Mouse (Mus musculus) liver, adult 2 months (tissue): ENCODE results near the gene Plekhg2. TPM values are rescaled to one million over a fixed set of nuclear protein-coding genes. Genes with fewer than 3 reads are reported as not detected.

Source experiments
- DNase-seq: peaks from one replicate; pipeline ENCODE4 v3.0.0-alpha.2; 2011; ENCODE audit warnings: low read depth, low spot score; ENCODE audit errors: extremely low read depth
- H3K27ac ChIP-seq: fragments of 200-500 bp; replicated peaks from 2 replicates; pipeline ENCODE4 v1.5.1; 2012; ENCODE audit warnings: low read depth, mild to moderate bottlenecking, control low read depth, inconsistent platforms, low read length; ENCODE audit not compliant: insufficient read depth
- H3K27me3 ChIP-seq: fragments of 200-500 bp; 2 replicates; pipeline ENCODE4 v1.6.1; 2012; ENCODE audit warnings: mild to moderate bottlenecking, moderate library complexity, low read length, inconsistent platforms; ENCODE audit not compliant: control insufficient read depth, insufficient read depth
- H3K36me3 ChIP-seq: fragments of 200-500 bp; 2 replicates; pipeline ENCODE4 v1.6.1; 2012; ENCODE audit warnings: low read length, inconsistent platforms; ENCODE audit not compliant: control insufficient read depth, insufficient read depth
- H3K4me1 ChIP-seq: fragments of 200-500 bp; 2 replicates; pipeline ENCODE4 v1.6.1; 2011; ENCODE audit warnings: low read length; ENCODE audit not compliant: control insufficient read depth, insufficient read depth
- H3K4me3 ChIP-seq: fragments of 200-500 bp; 2 replicates; pipeline ENCODE4 v1.5.1; 2011; ENCODE audit warnings: low read depth, mild to moderate bottlenecking, control low read depth, low read length, moderate library complexity; ENCODE audit not compliant: insufficient read depth
- H3K79me2 ChIP-seq: fragments of 200-500 bp; 2 replicates; pipeline ENCODE4 v1.6.1; 2012; ENCODE audit warnings: inconsistent platforms, mild to moderate bottlenecking, low read length, moderate library complexity; ENCODE audit not compliant: control insufficient read depth, insufficient read depth
- H3K9ac ChIP-seq: fragments of 200-500 bp; 2 replicates; pipeline ENCODE4 v1.6.1; 2012; ENCODE audit warnings: low read depth, mild to moderate bottlenecking, control low read depth, inconsistent platforms, low read length
- CTCF ChIP-seq: fragments of 200-500 bp; IDR thresholded peaks from 2 replicates; pipeline ENCODE4 v1.5.1; 2011; ENCODE audit warnings: low read depth, low read length, control low read depth
- POLR2A ChIP-seq: fragments of 200-500 bp; IDR thresholded peaks from 2 replicates; pipeline ENCODE4 v1.6.1; 2011; ENCODE audit warnings: low read length, control low read depth; ENCODE audit not compliant: insufficient read depth; ENCODE audit errors: extremely low read depth
- WGBS: fragments of 180-500 bp; shearing (Covaris S2); methylation state at CpG from one replicate; pipeline ENCODE4 v1.1.7; 2018; 5-methylcytosine and 5-hydroxymethylcytosine counted together
- polyA plus RNA-seq: library from polyadenylated mRNA; depleted of rRNA; stranded (reverse); fragments of >200 nt; gene quantifications from 2 replicates; pipeline ENCODE4 v1.2.3, GENCODE M21; 2012; rRNA removed
- total RNA-seq: library from RNA; depleted of rRNA; stranded (reverse); fragments of >200 nt; gene quantifications from 2 replicates; pipeline ENCODE4 v1.2.3, GENCODE M21; 2014; rRNA removed

Plekhg2 gene
- total and polyA plus RNA-seq, 2 experiments: 0.65 to 3.5 TPM

DNA sequence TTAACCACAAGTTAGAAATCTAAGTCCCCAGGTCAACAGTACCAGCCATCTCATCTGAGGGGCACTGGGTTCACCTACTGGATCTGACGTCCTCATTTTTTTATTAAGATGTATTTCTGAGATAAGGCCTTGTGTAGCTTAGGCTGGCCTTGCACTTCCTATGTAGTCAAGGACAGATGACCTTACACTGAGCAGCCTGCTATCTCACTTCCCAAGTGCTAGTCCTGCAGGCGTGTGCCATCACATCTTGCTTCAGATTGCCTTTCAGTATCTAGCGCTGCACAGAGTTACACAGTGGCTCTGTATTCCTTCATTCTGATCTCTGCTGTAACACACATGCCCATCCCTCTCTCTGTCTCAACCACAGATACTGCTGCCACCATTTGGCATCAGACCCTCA lies 54.4 kb downstream of the Plekhg2 start:
- Histone ChIP-seq H3K4me3 (no peak overlapping the region), H3K79me2 (no peaks in the 10 kb centered on the region), H3K9ac (no peak overlapping the region), H3K36me3 (peaks cover 55% of the 10 kb centered on the region), H3K27ac (no peak overlapping the region), H3K4me1 (no peaks in the 10 kb centered on the region), H3K27me3 (no peaks in the 10 kb centered on the region)
- 89% methylated on average over 3 of the region's 3 CpGs for WGBS
- DNase-seq: no peak
- TF ChIP-seq POLR2A (no peak), CTCF (no peak)

- TF ChIP-seq CTCF: no peak
- 0 out of 2 replicates have a peak, but pooled peaks have one; percentile 19 for TF ChIP-seq POLR2A
- Histone ChIP-seq H3K27me3 (no peaks in the 10 kb centered on the region), H3K36me3 (peaks cover 22% of the 10 kb centered on the region), H3K79me2 (no peaks in the 10 kb centered on the region), H3K4me1 (peaks cover 4% of the 10 kb centered on the region), H3K4me3 (peak within 1 kb of the TSS; percentile 69), H3K27ac (no peak within 1 kb of the TSS), H3K9ac (peak within 1 kb of the TSS; percentile 77)
- under 1% methylated on average over 45 of the region's 45 CpGs for WGBS
- DNase-seq: peak; percentile 90
Observed at GRCm38 (mm10) chr7:28311926-28312543, 60.4 kb downstream of the Plekhg2 start, which contains the start of gene Timm50. Gene Timm50, minus strand, starts transcription at chr7:28312072.

- peaks cover 15% of the 10 kb centered on the region for H3K36me3 ChIP-seq
- peak overlapping the region; percentile 69 for H3K4me3 ChIP-seq
- TF ChIP-seq POLR2A (no peak), CTCF (no peak)
- peak; percentile 14 for DNase-seq
- no peak overlapping the region for H3K27ac ChIP-seq
- H3K4me1 ChIP-seq: peaks cover 4% of the 10 kb centered on the region
- WGBS: 5% methylated on average over 35 of the region's 35 CpGs
- H3K79me2 ChIP-seq: no peaks in the 10 kb centered on the region
- H3K9ac ChIP-seq: peak overlapping the region; percentile 77
- no peaks in the 10 kb centered on the region for H3K27me3 ChIP-seq
Observed at GRCm38 (mm10) chr7:28311151-28311925, 61.1 kb downstream of the Plekhg2 start.

DNA sequence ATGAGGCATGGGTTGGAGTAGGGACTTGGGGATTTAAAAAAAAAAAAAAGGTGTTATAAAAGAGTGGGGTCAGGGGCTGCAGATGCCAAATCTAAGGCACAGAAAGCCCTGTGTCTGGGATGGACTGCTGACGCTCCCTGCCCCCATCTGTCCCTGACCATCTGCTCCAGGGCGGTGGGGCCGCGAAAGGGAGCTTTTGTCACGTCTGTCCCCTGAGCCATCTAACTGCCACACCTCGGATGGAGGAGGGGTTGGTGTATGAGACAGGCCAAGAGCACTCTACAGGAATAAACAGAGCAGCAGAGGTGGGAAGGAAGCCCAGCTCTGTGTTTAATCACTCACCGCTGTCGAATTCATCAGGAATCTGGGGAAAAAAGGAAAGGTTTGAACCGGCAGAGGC lies 62.7 kb downstream of the Plekhg2 start:
- Histone ChIP-seq H3K27me3 (no peaks in the 10 kb centered on the region), H3K9ac (no peak overlapping the region)

More for the DNA sequence above, 62.7 kb downstream of the Plekhg2 start:
- Histone ChIP-seq H3K79me2 (no peaks in the 10 kb centered on the region), H3K27ac (no peak overlapping the region), H3K4me1 (peaks cover 4% of the 10 kb centered on the region), H3K36me3 (peaks cover 6% of the 10 kb centered on the region; the same call in 1 of the 2 replicates), H3K4me3 (no peak overlapping the region)
- TF ChIP-seq POLR2A: no peak
- TF ChIP-seq CTCF: no peak
- DNase-seq: no peak
- WGBS: 87% methylated on average over 9 of the region's 9 CpGs

Other genes with a start within 250 kb of the Plekhg2 start
- gene 9530053A07Rik, start 243.1 kb downstream of the Plekhg2 start, total RNA-seq: not detected in 2 replicates
- not detected in 2 replicates for gene 9530053A07Rik, start 243.1 kb downstream of the Plekhg2 start, polyA plus RNA-seq
- 34.0 and 38.6 TPM in 2 replicates for gene Fbl, start 202.9 kb downstream of the Plekhg2 start, total RNA-seq
- gene Fbl, start 202.9 kb downstream of the Plekhg2 start, polyA plus RNA-seq: 32.7 and 36.0 TPM in 2 replicates
- 7.0 and 9.7 TPM in 2 replicates for gene Dyrk1b, start 193.1 kb downstream of the Plekhg2 start, total RNA-seq
- gene Dyrk1b, start 193.1 kb downstream of the Plekhg2 start, polyA plus RNA-seq: 14.8 and 16.6 TPM in 2 replicates
- gene Eid2, start 104.7 kb downstream of the Plekhg2 start, total RNA-seq: 0.28 and 0.47 TPM in 2 replicates
- gene Eid2, start 104.7 kb downstream of the Plekhg2 start, polyA plus RNA-seq: 0.35 and 0.50 TPM in 2 replicates
- 1.9 and 3.0 TPM in 2 replicates for gene Eid2b, start 94.9 kb downstream of the Plekhg2 start, total RNA-seq
- 3.5 and 3.9 TPM in 2 replicates for gene Eid2b, start 94.9 kb downstream of the Plekhg2 start, polyA plus RNA-seq
- not detected in 2 replicates for gene Selenov, start 81.4 kb downstream of the Plekhg2 start, total RNA-seq
- not detected in 2 replicates for gene Selenov, start 81.4 kb downstream of the Plekhg2 start, polyA plus RNA-seq
- not detected in 2 replicates for gene Dll3, start 70.4 kb downstream of the Plekhg2 start, total RNA-seq
- not detected in 2 replicates for gene Dll3, start 70.4 kb downstream of the Plekhg2 start, polyA plus RNA-seq
- gene Timm50, start 60.5 kb downstream of the Plekhg2 start, total RNA-seq: 22.6 and 24.9 TPM in 2 replicates
- 49.4 and 52.6 TPM in 2 replicates for gene Timm50, start 60.5 kb downstream of the Plekhg2 start, polyA plus RNA-seq
- 15.1 and 20.7 TPM in 2 replicates for gene Supt5, start 33.9 kb downstream of the Plekhg2 start, total RNA-seq
- 52.3 and 67.3 TPM in 2 replicates for gene Supt5, start 33.9 kb downstream of the Plekhg2 start, polyA plus RNA-seq
- 110 and 136 TPM in 2 replicates for gene Rps16, start 21.9 kb downstream of the Plekhg2 start, total RNA-seq
- 471 and 577 TPM in 2 replicates for gene Rps16, start 21.9 kb downstream of the Plekhg2 start, polyA plus RNA-seq
- gene Zfp36, start 7.7 kb upstream of the Plekhg2 start, total RNA-seq: 16.4 and 25.4 TPM in 2 replicates
- gene Zfp36, start 7.7 kb upstream of the Plekhg2 start, polyA plus RNA-seq: 41.1 and 54.3 TPM in 2 replicates
- 13.4 and 17.6 TPM in 2 replicates for gene Med29, start 20.1 kb upstream of the Plekhg2 start, total RNA-seq
- 49.2 and 50.9 TPM in 2 replicates for gene Med29, start 20.1 kb upstream of the Plekhg2 start, polyA plus RNA-seq
- gene Paf1, start 20.4 kb upstream of the Plekhg2 start, total RNA-seq: 16.1 TPM in 2 replicates
- 52.8 and 59.1 TPM in 2 replicates for gene Paf1, start 20.4 kb upstream of the Plekhg2 start, polyA plus RNA-seq
- gene Gmfg, start 64.8 kb upstream of the Plekhg2 start, total RNA-seq: 18.4 and 24.4 TPM in 2 replicates
- gene Gmfg, start 64.8 kb upstream of the Plekhg2 start, polyA plus RNA-seq: 4.0 and 4.6 TPM in 2 replicates
- gene Lrfn1, start 79.4 kb upstream of the Plekhg2 start, total RNA-seq: 0.18 TPM in 1 of 2 replicates, not detected in the other
- gene Lrfn1, start 79.4 kb upstream of the Plekhg2 start, polyA plus RNA-seq: 0.70 and 0.71 TPM in 2 replicates
- not detected in 2 replicates for gene Ifnl2, start 137.9 kb upstream of the Plekhg2 start, total RNA-seq
- not detected in 2 replicates for gene Ifnl2, start 137.9 kb upstream of the Plekhg2 start, polyA plus RNA-seq
- not detected in 2 replicates for gene Ifnl3, start 150.2 kb upstream of the Plekhg2 start, total RNA-seq
- not detected in 2 replicates for gene Ifnl3, start 150.2 kb upstream of the Plekhg2 start, polyA plus RNA-seq
- 8.7 and 16.4 TPM in 2 replicates for gene Sycn, start 168.3 kb upstream of the Plekhg2 start, total RNA-seq
- gene Sycn, start 168.3 kb upstream of the Plekhg2 start, polyA plus RNA-seq: 1.4 and 1.6 TPM in 2 replicates
- gene Nccrp1, start 174.7 kb upstream of the Plekhg2 start, total RNA-seq: not detected in 2 replicates
- 0.05 TPM in 1 of 2 replicates, not detected in the other for gene Nccrp1, start 174.7 kb upstream of the Plekhg2 start, polyA plus RNA-seq
- 4.1 and 6.9 TPM in 2 replicates for gene Samd4b, start 225.5 kb upstream of the Plekhg2 start, total RNA-seq
- gene Samd4b, start 225.5 kb upstream of the Plekhg2 start, polyA plus RNA-seq: 25.7 and 27.0 TPM in 2 replicates
- 4.0 and 7.0 TPM in 2 replicates for gene Pak4, start 225.6 kb upstream of the Plekhg2 start, total RNA-seq
- gene Pak4, start 225.6 kb upstream of the Plekhg2 start, polyA plus RNA-seq: 14.9 TPM in 2 replicates